Mouse (Mus musculus): Measurements from ENCODE around the gene Rptor. TPM values are rescaled to one million over a fixed set of nuclear protein-coding genes. Genes with fewer than 3 reads are reported as not detected.

Rptor gene
- polyA plus RNA-seq, 1 experiment from 2014 or later: 19.2 TPM

GRCm38 (mm10) chr11:119901174-119901573, 298.5 kb downstream of the Rptor start:
- H3K36me3 ChIP-seq (ENCODE audit: control insufficient read depth, insufficient read depth, low read length): no peaks in the 10 kb centered on the region; the same call in 1 of the 2 replicates
- ATAC-seq (replicated peaks; ENCODE audit: low FRiP score): no peak

GRCm38 (mm10) chr11:119902891-119903290, 300.2 kb downstream of the Rptor start:
- no peak overlapping the region for H3K27ac ChIP-seq (ENCODE audit: low read depth, low read length)
- no peaks in the 10 kb centered on the region for H3K4me1 ChIP-seq (replicated peaks; ENCODE audit: control insufficient read depth, insufficient read depth, low read length)
- no peaks in the 10 kb centered on the region for H3K9me3 ChIP-seq (ENCODE audit: control insufficient read depth, low read length)
- H3K9ac ChIP-seq (ENCODE audit: low read length): no peak overlapping the region
- ATAC-seq (replicated peaks; ENCODE audit: low FRiP score) (no peak), DNase-seq (ENCODE audit: low spot score) (no peak)
- H3K36me3 ChIP-seq (ENCODE audit: control insufficient read depth, insufficient read depth, low read length): no peaks in the 10 kb centered on the region
- no peak overlapping the region for H3K4me3 ChIP-seq (ENCODE audit: low read depth, low read length)
- no peak overlapping the region for H3K4me2 ChIP-seq (ENCODE audit: low read depth, low read length, severe bottlenecking)
- WGBS: 84% methylated on average over 4 of the region's 4 CpGs
- no peaks in the 10 kb centered on the region for H3K27me3 ChIP-seq (ENCODE audit: control insufficient read depth, insufficient read depth, low read length)

More at GRCm38 (mm10) chr11:119901174-119901573, 298.5 kb downstream of the Rptor start:
- no peak for DNase-seq (ENCODE audit: low spot score)
- Histone ChIP-seq H3K4me2 (ENCODE audit: low read depth, low read length, severe bottlenecking) (no peak overlapping the region), H3K9me3 (ENCODE audit: control insufficient read depth, low read length) (no peaks in the 10 kb centered on the region), H3K4me1 (replicated peaks; ENCODE audit: control insufficient read depth, insufficient read depth, low read length) (no peaks in the 10 kb centered on the region), H3K27ac (ENCODE audit: low read depth, low read length) (no peak overlapping the region), H3K27me3 (ENCODE audit: control insufficient read depth, insufficient read depth, low read length) (no peaks in the 10 kb centered on the region), H3K4me3 (ENCODE audit: low read depth, low read length) (no peak overlapping the region), H3K9ac (ENCODE audit: low read length) (no peak overlapping the region)
- 69% methylated on average over 4 of the region's 4 CpGs for WGBS

- Histone ChIP-seq H3K36me3 (ENCODE audit: control insufficient read depth, insufficient read depth, low read length) (no peaks in the 10 kb centered on the region), H3K4me1 (replicated peaks; ENCODE audit: control insufficient read depth, insufficient read depth, low read length) (no peaks in the 10 kb centered on the region), H3K27me3 (ENCODE audit: control insufficient read depth, insufficient read depth, low read length) (no peaks in the 10 kb centered on the region), H3K27ac (ENCODE audit: low read depth, low read length) (no peak overlapping the region), H3K9ac (ENCODE audit: low read length) (no peak overlapping the region), H3K4me3 (ENCODE audit: low read depth, low read length) (no peak overlapping the region), H3K9me3 (ENCODE audit: control insufficient read depth, low read length) (no peaks in the 10 kb centered on the region), H3K4me2 (ENCODE audit: low read depth, low read length, severe bottlenecking) (no peak overlapping the region)
- ATAC-seq (replicated peaks; ENCODE audit: low FRiP score): peak; percentile 64
- 39% methylated on average over 5 of the region's 5 CpGs for WGBS
- peak; percentile 81 for DNase-seq (ENCODE audit: low spot score)
These were observed 302.0 kb downstream of the Rptor start for GRCm38 (mm10) chr11:119904621-119905286.

DNA sequence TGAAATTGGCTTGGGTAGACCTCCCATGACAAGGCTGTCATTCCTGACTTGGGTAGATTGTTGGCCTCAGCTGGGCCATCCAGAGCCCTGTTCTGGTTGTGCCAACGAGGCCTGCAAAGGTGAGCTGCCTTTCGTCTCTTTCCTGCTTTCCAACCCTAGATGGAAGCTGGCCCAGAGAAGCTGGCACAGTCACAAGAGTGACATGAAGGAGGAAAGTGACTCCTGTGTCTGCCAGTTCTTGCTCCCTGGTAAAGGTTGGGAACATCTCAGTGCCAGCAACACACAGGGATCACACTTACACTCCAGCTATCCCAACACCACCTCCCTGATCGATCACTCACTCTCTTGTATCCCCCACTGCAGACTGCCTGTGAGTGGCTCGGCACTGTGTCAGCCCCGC, 303.1 kb downstream of the Rptor start:
- H3K4me2 ChIP-seq (ENCODE audit: low read depth, low read length, severe bottlenecking): no peak overlapping the region
- no peak overlapping the region for H3K4me3 ChIP-seq (ENCODE audit: low read depth, low read length)
- H3K27ac ChIP-seq (ENCODE audit: low read depth, low read length): no peak overlapping the region
- H3K4me1 ChIP-seq (replicated peaks; ENCODE audit: control insufficient read depth, insufficient read depth, low read length): no peaks in the 10 kb centered on the region
- WGBS: 89% methylated on average over 5 of the region's 5 CpGs
- no peak for ATAC-seq (replicated peaks; ENCODE audit: low FRiP score)
- H3K9me3 ChIP-seq (ENCODE audit: control insufficient read depth, low read length): no peaks in the 10 kb centered on the region
- no peak for DNase-seq (ENCODE audit: low spot score)
- no peak overlapping the region for H3K9ac ChIP-seq (ENCODE audit: low read length)
- no peaks in the 10 kb centered on the region for H3K36me3 ChIP-seq (ENCODE audit: control insufficient read depth, insufficient read depth, low read length)
- no peaks in the 10 kb centered on the region for H3K27me3 ChIP-seq (ENCODE audit: control insufficient read depth, insufficient read depth, low read length)

DNA sequence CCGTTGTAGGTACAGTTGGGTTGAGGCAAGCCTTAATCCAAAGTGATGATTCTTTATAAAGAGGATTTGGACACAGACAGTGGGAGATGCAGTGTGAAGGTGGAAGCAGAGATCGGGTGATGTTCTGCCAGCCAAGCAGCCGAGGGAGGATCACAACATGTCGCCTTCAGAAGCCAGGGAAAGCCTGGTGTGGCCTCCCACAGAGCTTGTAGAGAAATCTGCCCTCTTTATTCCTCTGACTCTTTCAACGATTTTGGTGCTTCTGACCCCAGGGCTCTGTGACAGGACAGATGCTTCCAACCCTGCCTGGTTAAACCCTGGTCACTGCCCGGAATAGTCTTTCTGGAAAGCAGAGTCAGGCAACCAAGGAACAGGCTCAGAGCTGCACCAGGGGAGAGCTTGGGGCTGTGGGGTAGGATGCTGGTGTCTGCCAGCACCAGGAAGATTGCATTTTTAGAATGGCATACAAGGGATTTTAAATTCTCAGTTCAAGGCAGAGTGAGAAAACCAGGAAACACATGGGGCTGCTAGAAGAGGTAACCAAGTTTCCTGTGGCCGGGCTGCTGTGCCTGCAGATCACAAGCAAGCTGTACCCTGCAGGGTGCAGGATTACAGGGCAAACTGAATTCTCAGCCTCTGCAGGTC, 304.4 kb downstream of the Rptor start:
- ATAC-seq (replicated peaks; ENCODE audit: low FRiP score) (no peak), DNase-seq (ENCODE audit: low spot score) (no peak)
- no peak overlapping the region for H3K4me3 ChIP-seq (ENCODE audit: low read depth, low read length)
- H3K4me1 ChIP-seq (replicated peaks; ENCODE audit: control insufficient read depth, insufficient read depth, low read length): no peaks in the 10 kb centered on the region
- no peaks in the 10 kb centered on the region for H3K27me3 ChIP-seq (ENCODE audit: control insufficient read depth, insufficient read depth, low read length)
- H3K36me3 ChIP-seq (ENCODE audit: control insufficient read depth, insufficient read depth, low read length): no peaks in the 10 kb centered on the region
- H3K4me2 ChIP-seq (ENCODE audit: low read depth, low read length, severe bottlenecking): no peak overlapping the region
- H3K9ac ChIP-seq (ENCODE audit: low read length): no peak overlapping the region
- WGBS: 39% methylated on average over 7 of the region's 7 CpGs
- no peak overlapping the region for H3K27ac ChIP-seq (ENCODE audit: low read depth, low read length)
- no peaks in the 10 kb centered on the region for H3K9me3 ChIP-seq (ENCODE audit: control insufficient read depth, low read length)

DNA sequence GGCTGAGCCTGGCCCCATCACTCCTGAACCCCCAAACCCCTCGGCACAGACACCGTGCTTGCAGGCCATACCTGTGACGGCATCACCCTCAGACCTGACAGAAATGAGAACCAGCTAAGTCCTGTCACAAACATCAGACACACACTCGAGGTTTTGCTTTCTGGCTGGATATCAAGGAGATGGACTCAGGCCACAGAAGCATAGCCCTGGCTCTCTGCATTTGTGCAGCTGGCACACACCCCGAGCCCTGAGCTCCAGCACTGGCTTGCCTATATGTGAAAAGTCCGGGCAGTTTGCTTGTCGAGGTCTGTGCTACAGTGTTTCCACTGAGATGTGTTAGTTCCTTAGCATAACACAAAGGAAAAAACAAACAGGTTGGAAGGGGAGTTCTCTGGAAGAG, 305.0 kb downstream of the Rptor start:
- Histone ChIP-seq H3K36me3 (ENCODE audit: control insufficient read depth, insufficient read depth, low read length) (no peaks in the 10 kb centered on the region), H3K4me2 (ENCODE audit: low read depth, low read length, severe bottlenecking) (no peak overlapping the region), H3K4me3 (ENCODE audit: low read depth, low read length) (no peak overlapping the region), H3K4me1 (replicated peaks; ENCODE audit: control insufficient read depth, insufficient read depth, low read length) (no peaks in the 10 kb centered on the region), H3K27me3 (ENCODE audit: control insufficient read depth, insufficient read depth, low read length) (no peaks in the 10 kb centered on the region), H3K27ac (ENCODE audit: low read depth, low read length) (no peak overlapping the region), H3K9ac (ENCODE audit: low read length) (no peak overlapping the region), H3K9me3 (ENCODE audit: control insufficient read depth, low read length) (no peaks in the 10 kb centered on the region)
- ATAC-seq (replicated peaks; ENCODE audit: low FRiP score) (no peak), DNase-seq (ENCODE audit: low spot score) (no peak)
- WGBS: 49% methylated on average over 7 of the region's 7 CpGs

DNA sequence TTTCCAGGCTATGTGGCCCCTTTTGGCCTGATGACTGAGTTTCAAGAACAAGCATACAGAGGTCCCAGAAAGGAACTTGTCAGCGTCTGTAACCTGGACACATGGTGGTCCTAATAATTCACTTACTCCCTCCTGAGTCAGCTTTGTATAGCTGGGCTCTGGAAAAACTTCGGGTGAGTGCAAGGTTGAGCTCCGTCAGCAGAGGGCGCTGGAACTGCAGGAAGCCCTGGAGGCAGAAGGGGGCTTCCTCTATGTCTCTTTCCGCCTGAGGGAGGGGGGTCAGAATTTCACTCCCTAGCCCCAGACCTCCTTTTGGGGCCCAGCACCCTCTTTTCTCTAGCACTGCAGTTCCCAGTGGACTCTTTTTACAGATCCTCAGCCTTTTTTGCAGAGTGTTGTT, 306.7 kb downstream of the Rptor start:
- ATAC-seq (replicated peaks; ENCODE audit: low FRiP score) (no peak), DNase-seq (ENCODE audit: low spot score) (peak; percentile 85)
- H3K4me1 ChIP-seq (replicated peaks; ENCODE audit: control insufficient read depth, insufficient read depth, low read length): peaks cover 6% of the 10 kb centered on the region
- no peak overlapping the region for H3K4me2 ChIP-seq (ENCODE audit: low read depth, low read length, severe bottlenecking)
- H3K9me3 ChIP-seq (ENCODE audit: control insufficient read depth, low read length): no peaks in the 10 kb centered on the region
- no peak overlapping the region for H3K4me3 ChIP-seq (ENCODE audit: low read depth, low read length)
- H3K9ac ChIP-seq (ENCODE audit: low read length): no peak overlapping the region
- H3K27me3 ChIP-seq (ENCODE audit: control insufficient read depth, insufficient read depth, low read length): no peaks in the 10 kb centered on the region
- H3K27ac ChIP-seq (ENCODE audit: low read depth, low read length): no peak overlapping the region
- H3K36me3 ChIP-seq (ENCODE audit: control insufficient read depth, insufficient read depth, low read length): no peaks in the 10 kb centered on the region
- 3% methylated on average over 5 of the region's 5 CpGs for WGBS

GRCm38 (mm10) chr11:119912845-119913244, 310.1 kb downstream of the Rptor start:
- Histone ChIP-seq H3K36me3 (ENCODE audit: control insufficient read depth, insufficient read depth, low read length) (peaks cover 5% of the 10 kb centered on the region; the same call in 1 of the 2 replicates), H3K9me3 (ENCODE audit: control insufficient read depth, low read length) (no peaks in the 10 kb centered on the region), H3K27ac (ENCODE audit: low read depth, low read length) (peak overlapping the region; percentile 26), H3K4me3 (ENCODE audit: low read depth, low read length) (peak overlapping the region; percentile 91), H3K9ac (ENCODE audit: low read length) (peak overlapping the region; percentile 84), H3K4me2 (ENCODE audit: low read depth, low read length, severe bottlenecking) (peak overlapping the region; percentile 90), H3K4me1 (replicated peaks; ENCODE audit: control insufficient read depth, insufficient read depth, low read length) (peaks cover 12% of the 10 kb centered on the region), H3K27me3 (ENCODE audit: control insufficient read depth, insufficient read depth, low read length) (no peaks in the 10 kb centered on the region)
- no peak for DNase-seq (ENCODE audit: low spot score)
- no peak for ATAC-seq (replicated peaks; ENCODE audit: low FRiP score)
- WGBS: 6% methylated on average over 7 of the region's 7 CpGs

Data from forebrain, embryonic 11.5 days (tissue).